Mouse (Mus musculus) CH12.LX (cell line): ENCODE measurements around the gene Map3k6.

Experiments used
- CTCF ChIP-seq, 2 experiments: IDR thresholded peaks in 1 of 2; conservative IDR thresholded peaks in 1 of 2; 2 replicates each; pipeline ENCODE4 v1.5.1; 2011 to 2012; ENCODE audit warnings: low read depth in 2 of 2, low read length in 2 of 2, improper control_type of control experiment in 1 of 2, inconsistent platforms in 1 of 2, mild to moderate bottlenecking in 1 of 2, moderate library complexity in 1 of 2
- E2F4 ChIP-seq: IDR thresholded peaks from 2 replicates; pipeline ENCODE4 v1.6.1; 2011; ENCODE audit warnings: low read depth, low read length, improper control_type of control experiment; ENCODE audit not compliant: insufficient replicate concordance
- EP300 ChIP-seq: IDR thresholded peaks from 2 replicates; pipeline ENCODE4 v1.6.1; 2011; ENCODE audit warnings: low read length, improper control_type of control experiment
- MAX ChIP-seq: IDR thresholded peaks from 2 replicates; pipeline ENCODE4 v1.6.1; 2011; ENCODE audit warnings: low read length, improper control_type of control experiment
- POLR2A ChIP-seq: IDR thresholded peaks from 2 replicates; pipeline ENCODE4 v1.6.1; 2011; ENCODE audit warnings: low read depth, mild to moderate bottlenecking, improper control_type of control experiment, low read length
- SMC3 ChIP-seq: IDR thresholded peaks from 2 replicates; pipeline ENCODE4 v1.6.1; 2011; ENCODE audit warnings: low read depth, low read length, improper control_type of control experiment
- UBTF ChIP-seq: IDR thresholded peaks from 2 replicates; pipeline ENCODE4 v1.6.1; 2012; ENCODE audit warnings: low read depth, mild to moderate bottlenecking, inconsistent platforms, low read length, improper control_type of control experiment, moderate library complexity
- USF1 ChIP-seq: IDR thresholded peaks from 2 replicates; pipeline ENCODE4 v1.6.1; 2014; ENCODE audit warnings: low read depth, mild to moderate bottlenecking, inconsistent platforms, low read length, improper control_type of control experiment
- USF2 ChIP-seq: conservative IDR thresholded peaks from 2 replicates; pipeline ENCODE4 v1.6.1; 2011; ENCODE audit warnings: low read depth, low read length, improper control_type of control experiment
- ZC3H11A ChIP-seq: IDR thresholded peaks from 2 replicates; pipeline ENCODE4 v1.6.1; 2012; ENCODE audit warnings: low read depth, mild to moderate bottlenecking, inconsistent platforms, low read length, improper control_type of control experiment
- ZKSCAN1 ChIP-seq: IDR thresholded peaks from 2 replicates; pipeline ENCODE4 v1.6.1; 2012; ENCODE audit warnings: low read depth, inconsistent platforms, low read length, improper control_type of control experiment, borderline replicate concordance

DNA sequence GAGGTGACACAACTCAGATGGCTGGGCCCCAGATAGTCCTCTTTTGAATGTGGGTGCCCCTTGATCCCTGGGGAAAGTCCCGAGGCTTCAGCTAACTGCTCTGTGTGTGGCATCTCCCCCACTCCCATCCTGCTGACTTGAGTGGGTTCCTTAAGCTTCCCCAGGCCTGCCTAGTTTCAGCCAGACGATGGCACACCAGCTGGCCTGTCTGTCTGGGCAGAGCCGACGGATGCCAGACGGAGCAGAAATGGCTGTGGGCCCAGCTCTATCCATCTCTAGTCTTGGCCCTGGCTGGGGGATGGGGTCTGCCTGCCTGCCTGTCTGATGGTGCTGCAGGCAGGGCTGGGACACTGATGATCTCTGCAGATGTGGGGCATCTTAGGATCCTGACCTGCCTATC is 59.1 kb downstream of the Map3k6 start:
- no peak for TF ChIP-seq E2F4
- TF ChIP-seq SMC3 = no peak
- TF ChIP-seq POLR2A = no peak
- no peak for TF ChIP-seq UBTF
- no peak for TF ChIP-seq ZC3H11A
- no peak for TF ChIP-seq ZKSCAN1
- TF ChIP-seq CTCF (conservative IDR thresholded peaks at IDR 0.05 in 1 of 2, IDR thresholded peaks at IDR 0.05 in 1 of 2; ENCODE audit: low read depth in 2 of 2, low read length in 2 of 2) = no peak
- no peak for TF ChIP-seq USF1
- TF ChIP-seq EP300 = no peak
- TF ChIP-seq USF2 = no peak
- TF ChIP-seq MAX = no peak
